Mouse (Mus musculus): ENCODE results near the gene Srrm4.

DNA sequence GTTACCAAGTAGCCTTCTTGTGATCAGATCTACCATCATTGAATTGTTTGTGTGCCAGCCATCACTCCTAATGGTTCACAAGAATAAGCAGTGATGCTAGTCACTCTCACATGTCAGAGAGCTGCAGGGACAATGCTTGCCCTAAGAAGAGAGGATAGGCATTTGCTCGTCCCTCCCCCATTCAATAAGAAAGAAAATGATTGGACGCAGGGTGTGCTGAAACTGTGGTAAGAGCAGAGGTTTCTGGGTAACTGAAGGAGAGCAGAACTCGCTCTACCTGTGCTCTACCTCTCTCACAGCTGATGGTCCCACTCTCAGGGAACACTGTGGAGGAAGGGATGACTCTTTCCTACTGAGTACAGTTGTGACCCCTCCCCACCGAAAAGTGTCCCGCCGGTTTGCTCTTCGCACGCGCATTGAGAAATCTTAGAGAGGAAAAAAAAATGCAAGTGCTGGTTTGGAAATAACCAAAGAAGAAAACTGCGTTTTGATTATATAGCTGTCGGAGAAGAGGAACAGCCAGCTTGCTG, 143.7 kb downstream of the Srrm4 start:
- no peak for TF ChIP-seq CTCF (IDR thresholded peaks at IDR 0.05; ENCODE audit: low read depth)
- TF ChIP-seq EP300 (IDR thresholded peaks at IDR 0.05; ENCODE audit: low read depth), result no peak
